Mouse (Mus musculus) lung, postnatal 0 days (tissue): ENCODE data around the gene Ybx2.

ENCODE experiments used
- CTCF ChIP-seq: IDR thresholded peaks from 2 replicates; pipeline ENCODE4 v1.5.1; 2016; ENCODE audit warnings: antibody characterized with exemption, mild to moderate bottlenecking
- EP300 ChIP-seq: IDR thresholded peaks from 2 replicates; pipeline ENCODE4 v1.6.1; 2016; ENCODE audit warnings: antibody characterized with exemption, mild to moderate bottlenecking, control low read depth

GRCm38 (mm10) chr11:69936714-69937347 is 1.2 kb downstream of the Ybx2 start:
- TF ChIP-seq CTCF = no peak
- no peak for TF ChIP-seq EP300
